Mouse (Mus musculus) liver, adult 2 months (tissue): ENCODE data around the gene Ccdc34.

Experiments used
- CTCF ChIP-seq: fragments of 200-500 bp; IDR thresholded peaks from 2 replicates; pipeline ENCODE4 v1.5.1; 2011; ENCODE audit warnings: low read depth, low read length, control low read depth
- POLR2A ChIP-seq: fragments of 200-500 bp; IDR thresholded peaks from 2 replicates; pipeline ENCODE4 v1.6.1; 2011; ENCODE audit warnings: low read length, control low read depth; ENCODE audit not compliant: insufficient read depth; ENCODE audit errors: extremely low read depth

- TF ChIP-seq POLR2A (no peak), CTCF (no peak)
Measured at GRCm38 (mm10) chr2:109983435-109983834, 34.2 kb upstream of the Ccdc34 start.
